Mouse (Mus musculus) liver, postnatal 0 days (tissue): ENCODE data around the gene Col9a2.

Experiments
- CTCF ChIP-seq: sonication (generic); IDR thresholded peaks from 2 replicates; pipeline ENCODE4 v1.5.1; 2016; ENCODE audit warnings: antibody characterized with exemption, low read depth
- EP300 ChIP-seq: IDR thresholded peaks from 2 replicates; pipeline ENCODE4 v1.6.1; 2016; ENCODE audit warnings: antibody characterized with exemption, low read depth, mild to moderate bottlenecking

DNA sequence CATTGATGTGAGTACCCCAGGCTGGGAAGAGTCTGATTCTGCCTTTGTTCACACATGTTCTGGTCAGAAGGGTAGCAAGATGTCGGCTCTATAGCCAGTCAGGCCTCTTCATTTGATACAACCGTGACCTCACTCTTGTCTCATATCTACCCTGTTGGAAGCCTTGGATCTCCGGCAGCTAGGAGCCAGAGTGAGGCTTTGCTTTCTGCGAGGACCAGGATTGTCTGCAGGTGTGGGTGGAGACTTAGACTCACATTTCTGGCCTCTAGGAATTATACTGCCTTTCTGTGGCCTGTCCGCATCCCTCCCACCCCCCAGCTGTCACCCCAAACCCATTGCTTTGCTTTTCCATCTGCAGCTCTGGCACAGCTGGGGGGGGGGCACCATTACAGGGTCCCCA, 3.3 kb downstream of the Col9a2 start:
- TF ChIP-seq CTCF (no peak), EP300 (no peak)
